Mouse (Mus musculus) lung, adult 18-20 months (tissue): ENCODE data around the gene Gm7735.
"Not testable (repeated sequence)": the region's sequence is repeated elsewhere in the genome, so short reads cannot be mapped to it uniquely, and the experiment has no call there.

ENCODE experiments used
- DNase-seq, 2 experiments: peaks; one replicate each; pipeline ENCODE4 v3.0.0; 2022; ENCODE audit warnings: mixed read lengths in 2 of 2

Gene Gm7735

DNA sequence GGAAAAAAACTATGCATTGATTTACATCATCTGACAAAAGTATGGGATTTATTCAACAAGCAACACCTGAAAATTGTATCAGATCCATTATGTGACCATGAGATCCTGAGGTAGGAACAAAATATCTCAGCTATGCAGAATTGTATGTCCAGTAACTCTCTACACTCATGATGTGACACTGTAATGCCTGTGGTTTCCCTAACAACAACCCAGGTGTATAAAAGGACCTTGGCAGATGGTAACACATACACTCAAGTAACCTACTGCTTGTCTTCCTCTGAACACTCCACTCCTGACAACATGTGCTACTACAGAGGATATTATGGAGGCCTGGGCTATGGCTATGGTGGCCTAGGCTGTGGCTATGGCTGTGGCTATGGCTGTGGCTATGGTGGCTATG is at the start of gene Gm7735:
Gm7735 (plus strand) TSS at position 301 of the 400 bp plus-strand sequence.
- DNase-seq: not testable (repeated sequence)

DNA sequence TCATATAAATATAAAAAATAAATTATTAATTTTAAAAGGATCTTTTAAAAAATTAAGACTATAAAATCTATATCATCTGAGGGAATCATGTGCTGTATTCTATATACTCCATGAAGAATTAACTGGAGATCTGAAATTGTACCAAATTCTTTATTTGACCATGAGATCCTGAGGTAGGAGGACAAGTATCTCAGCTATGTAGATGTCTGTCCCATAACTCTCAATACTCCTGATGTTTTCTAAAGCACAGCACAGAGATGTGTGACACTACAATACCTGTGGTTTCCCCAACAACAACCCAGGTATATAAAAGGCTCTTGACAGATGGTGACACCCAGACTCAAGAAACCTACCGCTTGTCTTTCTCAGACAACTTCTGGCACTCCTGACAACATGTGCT is 28.7 kb upstream of the Gm7735 start, which contains the start of gene Gm6358:
Gm6358 (plus strand) TSS at position 301 of the 400 bp plus-strand sequence.
- no peak for DNase-seq

DNA sequence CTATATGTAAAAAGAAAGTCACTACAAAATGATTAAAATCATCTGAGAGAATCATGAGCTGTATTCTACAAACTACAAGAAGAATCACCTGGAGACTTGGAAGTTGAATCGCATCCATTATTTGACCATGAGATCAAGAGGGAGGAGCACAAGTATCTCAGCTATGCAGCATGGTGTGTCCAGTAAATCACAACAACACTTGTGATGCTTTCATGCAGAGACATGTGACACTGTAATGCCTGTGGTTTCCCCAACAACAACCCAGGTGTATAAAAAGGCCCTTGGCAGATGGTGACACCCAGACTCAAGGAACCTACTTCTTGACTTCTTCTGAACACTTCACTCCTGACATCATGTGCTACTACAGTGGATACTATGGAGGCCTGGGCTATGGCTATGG is 18.5 kb upstream of the Gm7735 start, which contains the start of gene Gm10061:
Gm10061 (plus strand) TSS at position 301 of the 400 bp plus-strand sequence.
- DNase-seq: no peak

DNA sequence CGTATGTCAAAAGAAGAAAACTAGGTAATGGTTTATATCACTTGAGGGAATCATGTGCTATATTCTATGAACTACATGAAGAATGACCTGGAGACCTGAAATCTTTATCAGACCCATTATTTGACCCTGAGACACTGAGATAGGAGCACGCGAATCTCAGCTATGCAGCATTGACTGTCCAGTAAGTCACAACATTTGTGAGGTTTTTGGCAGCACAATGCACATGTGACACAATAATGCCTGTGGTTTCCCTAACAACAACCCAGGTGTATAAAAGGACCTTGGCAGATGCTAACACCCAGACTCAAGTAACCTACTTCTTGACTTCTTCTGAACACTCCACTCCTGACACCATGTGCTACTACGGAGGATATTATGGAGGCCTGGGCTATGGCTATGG is 11.6 kb upstream of the Gm7735 start, which contains the start of gene Gm9789:
Gm9789 (plus strand) TSS at position 301 of the 400 bp plus-strand sequence.
- no peak for DNase-seq

DNA sequence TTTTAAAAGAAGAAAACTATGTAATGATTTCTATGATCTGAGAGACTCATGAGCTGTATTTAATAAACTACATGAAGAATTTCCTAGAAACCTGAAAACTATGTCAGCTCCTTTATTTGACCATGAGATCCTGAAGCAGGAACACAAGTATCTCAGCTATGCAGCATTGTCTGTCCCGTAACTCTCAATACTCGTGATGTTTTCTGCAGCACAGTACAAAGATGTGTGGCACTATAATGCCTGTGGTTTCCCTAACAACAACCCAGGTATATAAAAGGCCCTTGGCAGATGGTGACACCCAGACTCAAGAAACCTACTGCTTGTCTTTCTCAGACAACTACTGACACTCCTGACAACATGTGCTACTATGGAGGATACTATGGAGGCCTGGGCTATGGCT is 5.1 kb downstream of the Gm7735 start, which contains the start of gene 1110057P08Rik:
1110057P08Rik (plus strand) TSS at position 301 of the 400 bp plus-strand sequence.
- DNase-seq: no peak

DNA sequence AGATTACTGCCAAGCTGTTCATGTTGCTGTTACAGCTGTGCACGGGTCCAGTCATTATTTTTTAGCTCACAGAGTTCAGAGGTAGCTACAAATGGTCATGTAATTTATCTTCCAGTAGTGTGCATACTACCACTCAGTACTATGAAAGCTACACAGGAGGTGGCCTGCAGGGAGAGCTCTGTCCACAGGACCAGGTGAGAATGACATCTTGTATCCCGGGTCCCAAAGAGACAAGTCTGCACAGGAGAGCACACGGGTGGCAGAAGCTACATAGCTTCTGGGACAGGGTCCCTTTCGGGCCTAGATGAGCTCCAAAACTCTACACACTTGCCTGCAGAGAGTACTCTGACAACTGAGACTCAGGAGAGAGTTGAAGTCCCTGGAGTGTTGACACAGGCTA is 19.3 kb downstream of the Gm7735 start:
- no peak for DNase-seq

DNA sequence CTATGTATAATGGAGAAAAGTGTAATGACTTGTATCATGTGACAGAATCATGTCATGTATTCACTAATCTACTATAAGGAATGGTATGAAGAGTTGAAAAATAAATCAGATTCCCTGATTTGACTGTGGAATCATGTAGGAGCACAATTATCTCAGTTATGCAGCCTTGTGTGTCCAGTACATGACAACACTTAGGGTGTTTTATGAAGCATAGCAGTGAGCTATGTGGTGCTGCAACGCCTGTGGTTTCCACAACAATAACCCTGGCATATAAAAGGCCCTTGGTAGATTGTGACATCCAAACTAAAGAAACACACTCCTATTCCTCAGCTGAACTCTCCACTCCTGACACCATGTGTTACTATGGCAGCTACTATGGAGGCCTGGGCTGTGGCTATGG is 36.3 kb downstream of the Gm7735 start, which contains the start of gene Krtap20-2:
Krtap20-2 (plus strand) TSS at position 301 of the 400 bp plus-strand sequence.
- DNase-seq: no peak
